Mouse (Mus musculus): ENCODE results near the gene Mettl8. TPM values are rescaled to one million over a fixed set of nuclear protein-coding genes. Genes with fewer than 3 reads are reported as not detected.

Mettl8 gene
- total RNA-seq, 2 experiments from 2014 or later: 4.3 to 5.0 TPM

GRCm38 (mm10) chr2:70938844-70939494 lies 116.4 kb downstream of the Mettl8 start:
- DNase-seq: no peak
- intact Hi-C loops (cut with DNase I): no loop called here

DNA sequence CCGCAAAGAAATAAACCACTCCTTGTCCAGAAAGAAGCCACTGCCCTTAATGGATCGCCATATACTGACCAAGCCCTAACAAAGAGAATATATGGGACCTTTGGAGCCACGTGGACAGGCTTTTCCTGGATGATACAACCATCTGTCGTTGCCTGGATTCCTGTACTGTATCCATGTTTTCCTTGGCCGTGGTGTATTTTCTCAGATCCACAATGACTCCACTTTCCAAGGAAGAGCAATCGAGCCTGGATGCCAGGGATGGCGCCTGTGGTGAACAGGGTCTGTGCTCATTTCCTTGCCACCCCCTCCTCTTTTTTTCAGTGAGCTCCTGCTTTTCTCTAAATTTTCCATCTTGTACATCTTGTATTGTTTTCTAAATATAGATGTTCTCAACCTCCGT lies 120.6 kb downstream of the Mettl8 start:
- intact Hi-C loops (cut with DNase I): no loop called here
- no peak for DNase-seq

- no peak for DNase-seq
- intact Hi-C loops (cut with DNase I): no loop called here
Measured at GRCm38 (mm10) chr2:70933516-70933915, 121.9 kb downstream of the Mettl8 start.

- no peak for DNase-seq
- intact Hi-C loops (cut with DNase I): no loop called here
Measured at GRCm38 (mm10) chr2:70932965-70933364, 122.4 kb downstream of the Mettl8 start.

- intact Hi-C loops (cut with DNase I): no loop called here
- no peak for DNase-seq
Measured at GRCm38 (mm10) chr2:70930631-70931288, 124.6 kb downstream of the Mettl8 start.

DNA sequence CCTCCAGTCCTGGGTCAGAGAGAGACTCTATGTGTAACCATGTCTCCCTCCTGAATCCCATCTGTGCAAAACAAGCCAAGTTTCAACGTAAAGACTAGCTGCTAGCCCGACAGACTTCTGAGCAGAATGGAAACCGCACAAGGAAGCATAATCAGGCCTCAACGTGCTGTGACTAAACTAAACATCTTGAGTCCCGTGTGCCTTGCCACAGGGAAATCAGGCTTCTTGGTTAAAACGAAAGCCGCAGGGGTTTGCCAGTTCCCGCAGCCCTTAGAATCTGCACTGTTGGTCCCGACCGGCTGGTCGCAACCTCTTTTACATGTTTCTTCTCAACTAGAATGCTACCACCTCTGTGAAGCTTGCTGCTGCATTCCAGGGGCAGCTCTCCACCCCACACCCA lies 125.7 kb downstream of the Mettl8 start:
- no peak for DNase-seq
- intact Hi-C loops (cut with DNase I): no loop called here

DNA sequence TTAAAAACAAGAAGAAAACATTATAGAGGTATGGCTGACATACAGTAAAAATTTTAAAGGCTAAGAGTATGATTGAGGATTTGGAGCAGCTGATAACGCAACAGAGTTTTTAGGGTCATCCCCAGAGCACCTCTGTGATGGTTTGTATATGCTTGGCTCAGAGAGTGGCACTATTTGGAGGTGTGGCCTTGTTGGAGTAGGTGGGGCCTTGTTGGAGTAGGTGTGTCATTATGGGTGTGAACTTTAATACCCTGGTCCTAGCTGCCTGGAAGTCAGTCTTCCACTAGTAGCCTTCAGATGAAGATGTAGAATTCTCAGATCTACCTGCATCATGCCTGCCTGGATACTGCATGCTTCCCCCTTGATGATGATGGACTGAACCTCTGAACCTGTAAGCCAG lies 131.3 kb downstream of the Mettl8 start:
- intact Hi-C loops (cut with DNase I): no loop called here
- DNase-seq: no peak

DNA sequence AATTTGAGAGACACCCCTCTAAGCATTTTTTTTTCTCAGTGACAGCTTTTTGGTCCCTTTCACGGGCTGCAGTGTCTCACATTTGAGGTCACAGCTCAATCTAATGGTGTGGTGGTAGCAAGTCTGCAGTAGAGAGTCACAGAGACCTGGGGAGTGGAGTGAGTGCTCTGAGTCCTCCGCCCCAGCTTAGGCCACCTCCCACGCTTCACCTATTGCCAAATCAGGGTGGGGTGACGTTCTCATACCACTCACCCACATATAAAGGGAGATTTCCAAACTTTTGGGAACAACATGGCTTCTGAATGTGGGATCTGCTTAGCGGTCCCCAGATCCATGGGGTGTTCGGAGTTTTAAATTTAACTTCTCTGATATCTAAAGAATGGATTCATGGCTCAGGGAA lies 132.6 kb downstream of the Mettl8 start:
- no peak for DNase-seq
- intact Hi-C loops (cut with DNase I): no loop called here

DNA sequence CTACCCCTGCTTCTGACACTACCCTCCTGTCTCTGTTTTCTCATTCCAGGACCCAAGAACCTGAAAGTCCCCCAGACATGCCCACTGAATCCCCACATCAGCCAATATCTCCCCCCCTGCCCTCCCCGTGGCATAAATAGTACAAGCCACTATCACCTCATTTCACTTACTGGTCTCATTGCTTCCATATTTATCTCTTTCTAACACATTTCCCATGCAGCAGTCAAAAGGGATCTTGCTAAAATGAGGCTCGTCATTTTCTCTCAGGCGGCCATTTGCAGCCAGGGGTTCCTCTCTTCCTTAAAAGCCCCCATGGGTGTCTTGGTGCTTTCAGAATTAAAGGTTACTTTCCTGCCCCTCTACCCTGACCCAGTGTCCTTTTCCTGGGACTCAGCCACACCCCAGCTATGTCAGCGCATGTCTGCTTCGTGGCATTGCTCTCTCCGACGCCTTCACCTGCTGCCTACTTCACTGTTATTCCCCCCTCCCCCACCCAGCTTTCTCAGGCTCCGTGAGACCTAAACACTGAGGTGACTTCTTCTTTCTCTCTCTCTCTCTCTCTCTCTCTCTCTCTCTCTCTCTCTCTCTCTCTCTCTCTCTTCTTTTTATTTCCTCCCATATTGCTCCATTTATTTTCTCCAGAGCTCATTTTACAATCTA lies 134.3 kb downstream of the Mettl8 start:
- no peak for DNase-seq
- intact Hi-C loops (cut with DNase I): no loop called here

DNA sequence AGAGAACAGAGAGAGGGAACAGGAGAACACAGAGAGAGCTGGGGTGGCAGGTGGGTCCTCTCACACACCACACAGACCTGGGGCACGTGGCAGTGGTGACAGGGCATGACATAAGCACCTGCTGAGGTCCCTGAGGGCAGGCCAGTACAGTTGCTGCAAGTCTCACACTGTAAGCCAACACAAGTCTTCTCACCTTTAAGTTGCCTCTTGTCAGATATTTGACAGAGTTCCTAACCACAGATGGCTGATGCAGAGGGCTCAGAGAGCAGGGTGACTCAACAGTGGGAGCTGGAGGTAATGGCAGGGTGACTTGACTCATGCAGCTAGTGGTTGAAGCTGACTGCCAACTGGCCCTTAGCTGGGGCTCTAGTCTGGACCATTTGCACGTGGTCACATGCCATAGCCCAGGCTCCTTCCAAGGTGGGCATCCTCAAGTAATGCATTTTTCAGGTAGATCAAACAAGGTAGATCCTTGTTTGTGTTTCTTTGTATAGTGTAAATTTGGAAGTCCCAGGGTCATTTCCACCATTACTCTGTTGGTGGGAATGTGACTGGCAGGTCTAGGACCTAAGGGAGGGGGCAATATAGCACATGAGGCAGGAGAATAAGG lies 135.4 kb downstream of the Mettl8 start:
- no peak for DNase-seq
- intact Hi-C loops (cut with DNase I): no loop called here

DNA sequence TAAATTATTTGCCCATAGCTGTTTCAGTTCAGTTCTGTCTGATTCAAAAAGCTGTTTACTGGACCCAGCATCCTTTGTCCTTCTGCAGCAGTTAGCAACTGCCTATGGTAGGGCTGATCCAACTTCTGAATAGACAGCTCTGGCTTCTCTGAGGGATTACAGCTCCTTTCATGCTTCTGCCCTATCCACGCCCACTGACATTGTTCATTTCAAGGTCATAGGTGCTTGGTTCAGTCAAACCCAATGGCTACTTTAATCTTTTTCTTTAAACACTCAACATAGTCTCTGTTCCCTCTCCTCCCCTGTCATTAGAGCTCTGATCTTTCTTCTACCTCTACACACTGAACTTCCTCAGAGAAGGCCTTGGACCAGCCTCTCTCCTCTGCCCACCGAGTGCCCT lies 136.9 kb downstream of the Mettl8 start:
- DNase-seq: no peak
- intact Hi-C loops (cut with DNase I): no loop called here

Other genes with a start within 250 kb of the Mettl8 start
- gene Tlk1, start 229.9 kb downstream of the Mettl8 start, total RNA-seq (2021): 10 to 100 TPM; 33.0 to 33.7 TPM
- gene Dcaf17, start 255 bp downstream of the Mettl8 start, total RNA-seq (2021): 1 to 10 TPM; 5.0 to 5.2 TPM
- gene Cybrd1, start 62.3 kb upstream of the Mettl8 start, total RNA-seq (2021): 1 to 10 TPM; 1.4 to 2.7 TPM
- gene Dync1i2, start 156.1 kb upstream of the Mettl8 start, total RNA-seq (2021): 10 to 100 TPM; 61.6 to 62.5 TPM